Mouse (Mus musculus): ENCODE measurements around the gene Rasl10a. TPM values are rescaled to one million over a fixed set of nuclear protein-coding genes. Genes with fewer than 3 reads are reported as not detected.

Rasl10a gene
- polyA plus RNA-seq, 1 experiment from 2014 or later: 0.66 TPM

DNA sequence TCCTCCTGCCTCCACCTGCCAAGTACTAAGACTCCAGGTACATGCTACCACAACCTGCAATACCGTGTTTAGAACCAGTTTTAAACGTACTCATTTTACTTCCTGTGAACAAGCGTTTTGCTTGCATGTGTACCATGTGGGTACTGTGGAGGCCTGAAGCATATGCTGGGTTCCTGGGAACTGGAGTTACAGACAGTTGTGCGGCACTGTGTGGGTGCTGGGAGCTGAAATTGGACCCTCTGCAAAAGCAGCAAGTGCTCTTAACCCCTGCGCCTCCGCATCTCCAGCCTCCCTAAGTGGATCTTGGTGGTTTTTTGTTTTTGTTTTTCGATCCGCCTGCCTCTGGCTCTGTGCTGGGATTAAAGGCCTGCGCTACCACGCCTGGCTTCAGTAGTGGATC, 6.3 kb upstream of the Rasl10a start:
- DNase-seq: no peak
- TF ChIP-seq EP300 (IDR thresholded peaks at IDR 0.05; ENCODE audit: low read depth) (no peak), CTCF (IDR thresholded peaks at IDR 0.05; ENCODE audit: low read depth) (no peak)
- peaks cover 3% of the 10 kb centered on the region; the same call in 1 of the 2 replicates for H3K4me1 ChIP-seq (ENCODE audit: insufficient read depth)
- ATAC-seq: no peak
- H3K36me3 ChIP-seq (replicated peaks; ENCODE audit: insufficient read depth, low read length): no peaks in the 10 kb centered on the region
- peaks cover 12% of the 10 kb centered on the region for H3K27me3 ChIP-seq (ENCODE audit: insufficient read depth, low read length)
- WGBS (ENCODE audit: insufficient replicate concordance): 81% methylated on average over 10 of the region's 10 CpGs
- H3K27ac ChIP-seq (ENCODE audit: low read depth): no peak overlapping the region
- no peak overlapping the region for H3K4me2 ChIP-seq (ENCODE audit: low read depth, low read length)
- H3K9ac ChIP-seq (replicated peaks): no peak overlapping the region
- no peaks in the 10 kb centered on the region for H3K9me3 ChIP-seq (ENCODE audit: low read length)
- H3K4me3 ChIP-seq (ENCODE audit: low read depth, low read length): no peak overlapping the region

DNA sequence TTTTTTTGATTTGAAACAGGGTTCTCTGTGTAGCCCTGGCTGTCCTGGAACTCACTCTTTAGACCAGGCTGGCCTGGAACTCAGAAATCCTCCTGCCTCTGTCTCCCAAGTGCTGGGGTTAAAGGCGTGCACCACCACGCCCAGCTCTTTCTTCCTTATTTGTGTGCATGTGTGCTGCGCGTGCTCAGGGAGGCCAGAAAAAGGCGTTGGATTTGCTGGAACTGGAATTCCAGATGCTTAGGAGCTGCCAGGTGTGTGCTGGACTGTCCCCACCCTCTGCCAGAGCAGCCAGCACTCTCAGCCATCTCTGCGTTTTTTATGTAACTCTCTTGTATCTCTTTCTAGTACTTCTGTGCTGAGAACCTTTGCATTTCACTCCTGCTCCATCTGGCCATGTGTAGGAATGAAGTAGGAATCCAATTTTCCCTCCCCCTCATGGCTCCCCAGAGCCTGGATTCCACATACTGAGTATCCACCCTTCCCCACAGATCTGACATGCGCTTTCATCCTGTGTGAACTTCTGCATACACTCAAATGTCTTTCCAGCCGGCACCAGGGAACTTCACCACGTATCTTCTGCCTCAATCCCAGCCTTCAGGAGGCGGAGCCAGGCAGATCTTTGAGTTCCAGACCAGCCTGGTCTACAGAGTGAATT, 5.6 kb upstream of the Rasl10a start:
- H3K27ac ChIP-seq (ENCODE audit: low read depth): no peak overlapping the region
- 72% methylated on average over 10 of the region's 10 CpGs for WGBS (ENCODE audit: insufficient replicate concordance)
- H3K36me3 ChIP-seq (replicated peaks; ENCODE audit: insufficient read depth, low read length): no peaks in the 10 kb centered on the region
- ATAC-seq (no peak), DNase-seq (no peak)
- peaks cover 3% of the 10 kb centered on the region; the same call in 1 of the 2 replicates for H3K4me1 ChIP-seq (ENCODE audit: insufficient read depth)
- H3K4me2 ChIP-seq (ENCODE audit: low read depth, low read length): no peak overlapping the region
- H3K27me3 ChIP-seq (ENCODE audit: insufficient read depth, low read length): peaks cover 19% of the 10 kb centered on the region
- no peaks in the 10 kb centered on the region for H3K9me3 ChIP-seq (ENCODE audit: low read length)
- no peak overlapping the region for H3K4me3 ChIP-seq (ENCODE audit: low read depth, low read length)
- H3K9ac ChIP-seq (replicated peaks): no peak overlapping the region
- TF ChIP-seq EP300 (IDR thresholded peaks at IDR 0.05; ENCODE audit: low read depth): no peak
- TF ChIP-seq CTCF (IDR thresholded peaks at IDR 0.05; ENCODE audit: low read depth): no peak

DNA sequence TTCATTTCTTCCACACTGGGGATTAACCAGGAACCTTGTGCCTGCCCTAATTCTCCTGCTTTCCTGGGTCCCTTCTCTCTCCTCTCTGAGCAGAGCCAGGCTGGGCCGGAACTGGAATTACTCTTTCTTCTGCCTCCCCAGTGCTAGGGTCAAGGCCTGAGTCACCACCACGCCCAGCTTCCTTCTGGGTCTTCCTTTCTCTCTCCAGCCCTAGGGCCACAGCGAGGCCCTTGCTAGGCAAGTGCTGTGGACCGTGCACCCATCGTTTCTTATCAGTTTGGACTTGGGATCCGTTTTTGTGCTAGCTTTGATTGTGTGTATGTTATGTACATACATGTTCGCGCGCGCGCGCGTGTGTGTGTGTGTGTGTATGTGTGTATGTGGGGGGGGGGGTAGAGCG, 3.8 kb upstream of the Rasl10a start:
- no peak for ATAC-seq
- Histone ChIP-seq H3K27me3 (ENCODE audit: insufficient read depth, low read length) (peaks cover 36% of the 10 kb centered on the region), H3K27ac (ENCODE audit: low read depth) (no peak overlapping the region), H3K9ac (replicated peaks) (no peak overlapping the region), H3K36me3 (replicated peaks; ENCODE audit: insufficient read depth, low read length) (no peaks in the 10 kb centered on the region), H3K4me3 (ENCODE audit: low read depth, low read length) (no peak overlapping the region), H3K4me1 (ENCODE audit: insufficient read depth) (peaks cover 18% of the 10 kb centered on the region), H3K4me2 (ENCODE audit: low read depth, low read length) (no peak overlapping the region), H3K9me3 (ENCODE audit: low read length) (no peaks in the 10 kb centered on the region)
- DNase-seq: no peak
- WGBS (ENCODE audit: insufficient replicate concordance): 80% methylated on average over 14 of the region's 14 CpGs
- TF ChIP-seq EP300 (IDR thresholded peaks at IDR 0.05; ENCODE audit: low read depth) (no peak), CTCF (IDR thresholded peaks at IDR 0.05; ENCODE audit: low read depth) (no peak)

DNA sequence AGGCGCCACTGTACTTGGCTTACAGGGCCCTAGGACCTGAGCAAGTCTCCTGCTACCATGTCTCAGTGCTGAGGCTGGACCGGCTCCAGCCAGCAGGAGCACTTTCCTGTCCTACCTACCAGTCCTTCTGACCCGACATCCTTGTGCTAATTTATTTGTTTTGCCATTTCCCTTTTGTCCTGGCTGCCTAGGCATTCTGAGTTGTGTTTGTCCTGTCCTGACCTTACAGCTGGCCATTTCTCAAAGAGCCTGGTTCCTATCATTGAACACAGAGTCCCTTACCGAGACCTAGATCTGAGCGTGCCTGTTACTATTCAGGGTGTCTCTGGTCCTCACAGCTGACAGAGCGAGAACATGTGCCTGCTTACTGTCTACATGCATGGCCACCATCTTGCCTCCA, 3.1 kb upstream of the Rasl10a start:
- H3K9me3 ChIP-seq (ENCODE audit: low read length): no peaks in the 10 kb centered on the region
- 64% methylated on average over 6 of the region's 6 CpGs for WGBS (ENCODE audit: insufficient replicate concordance)
- no peak overlapping the region for H3K27ac ChIP-seq (ENCODE audit: low read depth)
- no peaks in the 10 kb centered on the region for H3K36me3 ChIP-seq (replicated peaks; ENCODE audit: insufficient read depth, low read length)
- no peak overlapping the region for H3K4me2 ChIP-seq (ENCODE audit: low read depth, low read length)
- no peak for DNase-seq
- peaks cover 25% of the 10 kb centered on the region for H3K4me1 ChIP-seq (ENCODE audit: insufficient read depth)
- ATAC-seq: no peak
- no peak overlapping the region for H3K4me3 ChIP-seq (ENCODE audit: low read depth, low read length)
- peaks cover 43% of the 10 kb centered on the region for H3K27me3 ChIP-seq (ENCODE audit: insufficient read depth, low read length)
- H3K9ac ChIP-seq (replicated peaks): no peak overlapping the region
- TF ChIP-seq CTCF (IDR thresholded peaks at IDR 0.05; ENCODE audit: low read depth) (no peak), EP300 (IDR thresholded peaks at IDR 0.05; ENCODE audit: low read depth) (no peak)

DNA sequence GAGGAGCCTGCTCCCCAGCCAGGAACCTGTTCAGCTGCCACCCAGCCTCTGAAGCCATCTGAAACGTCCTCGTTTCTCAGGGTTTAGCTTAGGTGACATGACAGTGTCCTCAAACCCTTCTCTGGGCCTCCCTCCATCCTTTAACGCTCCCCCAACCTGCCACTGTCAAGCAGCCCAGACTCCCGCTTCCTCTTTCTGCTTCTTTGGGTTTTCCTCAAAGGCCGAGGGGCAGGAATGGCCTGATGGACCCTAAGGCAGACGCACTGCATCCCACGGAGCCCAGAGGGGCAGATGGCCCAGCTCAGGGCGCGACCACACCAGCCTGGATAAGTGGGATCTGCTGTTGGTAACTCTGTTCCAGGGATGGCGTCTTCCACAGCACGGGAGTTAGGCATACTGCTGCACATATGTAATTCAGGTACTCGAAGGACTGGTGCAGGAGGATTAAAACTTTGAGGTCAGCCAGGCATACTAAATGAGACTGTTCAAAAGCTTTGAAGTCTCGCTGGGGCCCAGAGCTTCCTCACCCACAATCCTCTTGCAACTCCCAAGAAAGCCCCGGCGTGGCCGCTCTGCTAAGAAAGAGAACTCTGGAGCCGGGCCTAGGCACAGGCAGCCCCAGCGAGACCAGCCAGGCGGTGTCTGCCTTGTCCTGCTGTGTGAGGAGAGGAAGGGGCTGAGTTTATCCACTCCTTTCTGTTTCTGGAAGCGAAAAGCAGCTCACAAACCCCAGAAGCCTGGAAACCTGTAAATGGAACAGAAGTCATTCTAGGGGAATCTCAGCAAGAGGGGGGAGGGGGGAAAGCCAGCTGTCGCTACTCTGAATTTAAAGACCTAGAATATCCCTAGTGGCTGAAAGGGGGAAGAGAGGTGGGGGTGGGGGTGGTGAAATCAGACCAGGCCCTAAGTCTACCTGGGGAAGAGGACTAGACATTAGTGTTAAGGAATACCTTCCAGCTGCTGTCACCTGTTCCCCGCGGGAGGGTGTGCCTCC, 1.7 kb upstream of the Rasl10a start:
- ATAC-seq (no peak), DNase-seq (no peak)
- Histone ChIP-seq H3K4me2 (ENCODE audit: low read depth, low read length) (no peak overlapping the region), H3K36me3 (replicated peaks; ENCODE audit: insufficient read depth, low read length) (no peaks in the 10 kb centered on the region), H3K9me3 (ENCODE audit: low read length) (no peaks in the 10 kb centered on the region), H3K4me1 (ENCODE audit: insufficient read depth) (peaks cover 29% of the 10 kb centered on the region), H3K9ac (replicated peaks) (no peak overlapping the region), H3K27me3 (ENCODE audit: insufficient read depth, low read length) (peaks cover 56% of the 10 kb centered on the region), H3K27ac (ENCODE audit: low read depth) (no peak overlapping the region), H3K4me3 (ENCODE audit: low read depth, low read length) (no peak overlapping the region)
- WGBS (ENCODE audit: insufficient replicate concordance): 54% methylated on average over 23 of the region's 23 CpGs
- no peak for TF ChIP-seq CTCF (IDR thresholded peaks at IDR 0.05; ENCODE audit: low read depth)
- no peak for TF ChIP-seq EP300 (IDR thresholded peaks at IDR 0.05; ENCODE audit: low read depth)

DNA sequence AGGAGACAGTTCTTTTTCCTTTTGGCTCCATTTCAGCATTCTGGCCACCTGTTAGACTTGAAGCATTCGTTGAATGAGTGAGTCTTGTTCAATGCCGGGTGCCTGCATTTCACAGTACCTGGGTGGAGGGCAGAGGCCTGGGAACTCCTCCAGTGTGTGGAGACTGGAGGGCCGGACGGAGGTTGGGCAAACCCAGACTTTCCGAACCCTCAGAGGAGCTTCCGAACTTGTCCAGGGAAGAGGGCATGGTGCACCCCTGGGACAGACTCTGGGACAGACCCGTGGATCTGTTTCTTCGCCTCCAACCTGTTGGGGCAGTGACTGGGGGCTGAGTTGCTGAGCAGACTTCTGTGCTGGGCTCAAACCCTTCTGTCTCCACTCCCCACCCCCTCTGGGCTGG, 864 bp upstream of the Rasl10a start:
- no peak overlapping the region for H3K4me3 ChIP-seq (ENCODE audit: low read depth, low read length)
- no peaks in the 10 kb centered on the region for H3K36me3 ChIP-seq (replicated peaks; ENCODE audit: insufficient read depth, low read length)
- H3K27ac ChIP-seq (ENCODE audit: low read depth): no peak overlapping the region
- TF ChIP-seq CTCF (IDR thresholded peaks at IDR 0.05; ENCODE audit: low read depth) (no peak), EP300 (IDR thresholded peaks at IDR 0.05; ENCODE audit: low read depth) (no peak)
- no peak for DNase-seq
- WGBS (ENCODE audit: insufficient replicate concordance): 68% methylated on average over 8 of the region's 8 CpGs
- H3K27me3 ChIP-seq (ENCODE audit: insufficient read depth, low read length): peaks cover 64% of the 10 kb centered on the region
- no peak overlapping the region for H3K4me2 ChIP-seq (ENCODE audit: low read depth, low read length)
- no peak for ATAC-seq
- H3K9ac ChIP-seq (replicated peaks): no peak overlapping the region
- no peaks in the 10 kb centered on the region for H3K9me3 ChIP-seq (ENCODE audit: low read length)
- H3K4me1 ChIP-seq (ENCODE audit: insufficient read depth): peaks cover 36% of the 10 kb centered on the region
